Mouse (Mus musculus): ENCODE data around the gene Iffo2.

Gene Iffo2

GRCm38 (mm10) chr4:139640333-139640732 is 110.0 kb downstream of the Iffo2 start:
- DNase-seq (ENCODE audit: low spot score in 2 of 2), result no peak

- no peak for DNase-seq (ENCODE audit: low spot score in 2 of 2)
Observed at GRCm38 (mm10) chr4:139640775-139641174, 110.4 kb downstream of the Iffo2 start.

DNA sequence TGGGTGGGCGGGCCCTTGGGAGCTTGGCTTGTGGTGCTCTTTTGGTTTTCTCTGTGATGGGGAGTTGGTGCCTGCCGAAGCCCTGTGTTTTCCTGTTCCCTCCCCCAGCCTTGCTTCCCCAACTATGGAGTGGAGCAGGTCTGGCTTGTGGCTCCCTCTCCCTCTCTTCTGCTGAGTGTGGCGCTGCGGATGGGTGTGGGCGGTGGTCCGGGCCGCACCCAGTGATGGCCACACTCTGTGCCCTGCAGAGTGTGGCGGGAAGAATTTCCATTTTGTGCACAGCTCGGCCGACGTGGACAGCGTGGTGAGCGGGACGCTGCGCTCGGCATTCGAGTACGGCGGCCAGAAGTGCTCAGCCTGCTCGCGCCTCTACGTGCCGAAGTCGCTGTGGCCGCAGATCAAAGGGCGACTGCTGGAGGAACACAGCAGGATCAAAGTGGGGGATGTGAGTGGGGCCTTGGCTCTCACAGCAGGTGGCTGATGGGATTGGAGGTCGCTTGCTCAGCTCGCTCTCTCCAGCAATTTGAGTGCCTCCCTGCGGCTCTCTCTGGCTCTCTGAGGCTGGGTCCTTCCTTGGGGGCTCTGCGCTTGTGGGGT is 111.6 kb downstream of the Iffo2 start:
- no peak for DNase-seq (ENCODE audit: low spot score in 2 of 2)

- peak; percentile 57 to 72 for DNase-seq (ENCODE audit: low spot score in 2 of 2)
Observed at GRCm38 (mm10) chr4:139643972-139644371, 113.6 kb downstream of the Iffo2 start.

DNA sequence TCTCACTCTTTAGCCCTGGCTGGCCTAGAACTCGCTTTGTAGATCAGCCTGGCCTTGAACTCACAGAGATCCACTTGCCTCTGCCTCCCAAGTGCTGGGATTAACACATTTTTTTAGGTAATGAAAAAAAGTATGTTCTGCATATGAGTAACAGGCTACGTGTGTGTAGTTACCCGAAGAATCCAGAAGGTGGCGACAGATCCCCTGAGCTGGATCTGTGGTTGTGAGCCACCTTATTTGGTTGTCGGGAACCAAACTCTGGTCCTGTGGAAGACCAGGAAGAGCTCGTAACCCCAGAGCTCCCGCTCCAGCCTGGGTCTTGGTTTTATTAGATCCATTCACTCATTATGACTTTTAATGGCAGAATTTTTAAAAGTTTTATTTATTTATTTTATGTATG is 116.6 kb downstream of the Iffo2 start:
- no peak for DNase-seq (ENCODE audit: low spot score in 2 of 2)

DNA sequence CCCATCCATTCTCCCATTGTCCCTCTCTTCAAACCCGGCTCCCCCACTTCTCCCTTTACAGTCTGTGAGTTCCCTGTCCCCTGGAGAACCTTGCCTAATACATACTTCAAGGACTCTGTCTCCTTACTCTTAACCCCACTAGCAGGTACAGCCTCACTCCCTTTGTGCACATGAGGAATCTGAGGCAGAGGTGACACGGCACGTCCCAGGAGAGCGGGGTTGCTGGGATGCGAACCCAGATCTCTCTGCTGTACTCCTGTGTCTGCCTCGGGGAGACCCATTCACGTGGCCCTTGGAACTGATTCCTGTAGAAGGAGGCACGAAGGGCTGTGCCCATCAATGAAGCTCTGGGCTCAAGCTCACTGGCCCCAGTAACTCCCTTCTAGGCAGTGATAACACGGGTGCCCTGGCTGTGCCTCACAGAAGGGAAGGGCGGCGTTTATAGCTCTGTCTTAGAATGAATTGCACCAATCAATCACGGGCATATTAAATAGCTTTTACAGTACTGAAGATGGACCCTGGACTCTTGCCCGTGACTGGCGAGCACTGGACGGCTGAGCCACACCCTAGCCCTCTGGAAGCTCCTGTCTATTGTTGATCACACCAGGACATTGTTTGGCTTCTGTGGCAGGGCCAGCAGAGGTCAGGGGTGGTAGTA is 119.9 kb downstream of the Iffo2 start:
- DNase-seq (ENCODE audit: low spot score in 2 of 2), result no peak

GRCm38 (mm10) chr4:139650907-139651306 is 120.6 kb downstream of the Iffo2 start:
- no peak for DNase-seq (ENCODE audit: low spot score in 2 of 2)

GRCm38 (mm10) chr4:139653238-139653637 is 122.9 kb downstream of the Iffo2 start, which contains the start of gene Tas1r2:
Gene Tas1r2, plus strand, starts transcription at chr4:139653538.
- DNase-seq (ENCODE audit: low spot score in 2 of 2), result no peak

DNA sequence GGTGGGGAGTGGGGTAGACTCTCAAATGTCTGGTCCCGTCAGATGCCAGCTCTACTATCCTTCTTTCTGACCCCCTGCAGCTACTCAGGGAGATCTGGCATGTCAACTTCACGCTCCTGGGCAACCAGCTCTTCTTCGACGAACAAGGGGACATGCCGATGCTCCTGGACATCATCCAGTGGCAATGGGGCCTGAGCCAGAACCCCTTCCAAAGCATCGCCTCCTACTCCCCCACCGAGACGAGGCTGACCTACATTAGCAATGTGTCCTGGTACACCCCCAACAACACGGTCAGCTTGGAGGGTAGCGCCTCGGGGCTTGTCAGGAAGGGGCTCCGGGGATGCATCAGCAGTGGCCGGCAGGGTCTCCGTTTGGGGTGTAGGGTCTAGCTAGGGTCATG is 131.5 kb downstream of the Iffo2 start:
- no peak for DNase-seq (ENCODE audit: low spot score in 2 of 2)

DNA sequence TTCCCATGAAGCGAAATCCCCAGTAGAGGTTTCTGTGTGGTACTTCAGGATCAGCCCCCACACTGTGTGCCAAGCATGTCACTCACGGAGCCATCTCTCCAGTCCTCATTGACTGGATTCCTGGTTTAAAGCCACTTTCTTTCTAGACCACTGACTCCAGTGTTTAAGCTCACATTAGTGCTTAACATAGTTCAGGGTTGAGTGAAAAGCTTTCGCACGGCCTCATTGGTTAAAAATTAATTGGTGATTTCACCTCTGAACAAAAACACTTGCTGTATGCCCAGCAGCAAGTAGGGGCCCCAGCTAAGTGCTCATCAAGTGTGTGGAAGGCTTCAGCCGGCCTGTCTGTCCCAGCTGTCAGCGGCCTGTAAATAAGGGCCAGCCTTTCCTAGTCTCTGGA is 137.3 kb downstream of the Iffo2 start:
- DNase-seq (ENCODE audit: low spot score in 2 of 2), result no peak

DNA sequence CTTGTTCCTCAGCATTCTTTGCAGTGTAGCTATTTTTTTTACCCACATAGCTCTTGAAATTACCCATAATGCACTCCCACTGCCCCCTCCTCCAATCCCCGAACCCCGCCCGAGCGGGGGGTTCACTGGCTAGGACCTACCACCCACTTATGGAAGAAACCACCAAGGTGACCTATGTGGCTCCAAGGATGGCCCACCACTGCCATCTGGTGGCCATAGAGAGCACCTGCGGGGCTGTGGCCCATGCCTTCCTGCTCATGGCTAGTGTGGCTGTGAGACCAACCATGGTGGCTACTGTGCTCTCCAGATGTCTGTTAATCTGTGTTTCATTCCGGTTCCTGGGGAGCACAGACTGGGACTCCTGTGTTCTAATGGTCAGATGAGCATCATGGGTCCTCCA is 139.5 kb downstream of the Iffo2 start:
- DNase-seq (ENCODE audit: low spot score in 2 of 2), result peak in 1 of 2 experiments; percentile 24
